In the genomic region with DNA sequence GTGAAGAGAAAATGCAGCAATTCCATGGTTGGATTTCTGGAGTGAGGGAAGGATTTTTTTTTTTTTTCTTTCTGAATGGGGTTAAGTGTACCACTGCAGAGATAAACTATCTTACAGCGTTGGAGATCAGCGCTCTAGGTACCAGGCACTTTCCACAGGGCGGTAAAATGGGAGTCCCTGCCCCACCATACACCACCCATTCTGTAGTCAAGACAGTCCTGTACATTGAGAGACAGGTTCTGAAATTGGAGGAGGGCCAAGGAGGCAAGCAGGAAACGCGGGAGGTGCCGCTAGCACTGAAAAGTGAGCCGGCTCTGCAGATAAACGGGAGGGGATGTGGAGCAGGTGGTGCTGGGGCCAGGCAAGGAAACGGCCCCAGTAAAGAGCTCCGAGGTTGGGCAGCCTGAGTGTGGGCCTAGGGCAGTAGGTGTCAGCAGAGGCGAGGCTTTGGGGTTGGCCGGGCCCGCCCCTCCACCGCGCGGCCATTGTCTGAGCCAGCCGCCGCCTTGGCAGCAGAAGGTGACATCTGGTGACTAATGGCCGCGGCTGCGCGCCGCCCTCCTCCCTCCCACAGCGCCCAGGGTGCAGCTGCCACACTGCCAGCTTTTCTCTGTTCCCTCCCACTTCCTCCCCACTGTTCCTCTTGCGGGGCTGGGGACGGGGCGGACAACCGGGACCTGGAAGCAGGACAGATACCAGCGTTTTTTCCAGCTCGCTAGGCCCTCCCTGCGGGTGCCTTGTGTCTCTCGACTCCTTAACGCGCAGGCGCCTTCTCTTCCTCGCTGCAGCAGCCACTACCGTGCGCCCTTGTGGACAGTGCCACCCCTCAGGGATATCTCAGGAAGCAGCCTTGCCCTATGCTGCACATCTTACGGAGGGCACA, we compare ENCODE assay signal across 8 mouse cellular contexts.
A peak's percentile ranks its signal among the peaks of the same experiment; 100 is the strongest.
DNase-seq lines count a peak whose midpoint lies in the region; ATAC-seq and TF ChIP-seq lines count a peak whose summit lies in the region.

No protein-coding gene starts in this region.

- peak; percentile 92 for ATAC-seq in heart, embryonic 11.5 days (replicated peaks; ENCODE audit: insufficient number of reproducible peaks, low FRiP score, low TSS enrichment)
- peak; percentile 97 for ATAC-seq in kidney, embryonic 15.5 days (replicated peaks; ENCODE audit: low FRiP score)
- peak; percentile 88 for ATAC-seq in limb, embryonic 15.5 days (ENCODE audit: insufficient number of reproducible peaks, low FRiP score, low TSS enrichment, low read depth)
- ATAC-seq in midbrain, postnatal 0 days (ENCODE audit: low FRiP score) = peak; percentile 91

- 0 out of 2 replicates have a peak, but pooled peaks have one; percentile 25 for TF ChIP-seq CTCF in bone marrow macrophage, adult 2 months (IDR thresholded peaks at IDR 0.05; ENCODE audit: low read depth, low read length)
- 0 out of 2 replicates have a peak, but pooled peaks have one; percentile 25 for TF ChIP-seq CTCF in embryonic fibroblast, embryonic 13.5 days (IDR thresholded peaks at IDR 0.05; ENCODE audit: borderline replicate concordance, insufficient read depth, low read length)
- peak; percentile 53 for TF ChIP-seq CTCF in midbrain, postnatal 0 days (IDR thresholded peaks at IDR 0.05)

- H3K27me3 ChIP-seq in heart, embryonic 11.5 days (ENCODE audit: control insufficient read depth, insufficient read depth, low read length) = no peaks in the 10 kb centered on the region
- H3K27me3 ChIP-seq in kidney, embryonic 15.5 days = no peaks in the 10 kb centered on the region
- H3K27me3 ChIP-seq in limb, embryonic 15.5 days = no peaks in the 10 kb centered on the region
- no peaks in the 10 kb centered on the region for H3K27me3 ChIP-seq in midbrain, postnatal 0 days (ENCODE audit: insufficient read depth, low read length)

- H3K9me3 ChIP-seq in heart, embryonic 11.5 days (replicated peaks; ENCODE audit: control insufficient read depth, low read length) = no peaks in the 10 kb centered on the region
- no peaks in the 10 kb centered on the region for H3K9me3 ChIP-seq in kidney, embryonic 15.5 days (replicated peaks)
- no peaks in the 10 kb centered on the region for H3K9me3 ChIP-seq in limb, embryonic 15.5 days
- no peaks in the 10 kb centered on the region for H3K9me3 ChIP-seq in midbrain, postnatal 0 days (ENCODE audit: low read length)

- 1% methylated on average over 31 of the region's 39 CpGs for WGBS in heart, embryonic 11.5 days (ENCODE audit: insufficient replicate concordance)
- WGBS in kidney, embryonic 15.5 days = under 1% methylated on average over 34 of the region's 39 CpGs
- 2% methylated on average over 37 of the region's 39 CpGs for WGBS in limb, embryonic 15.5 days
- WGBS in midbrain, postnatal 0 days = under 1% methylated on average over 33 of the region's 39 CpGs

- no peaks in the 10 kb centered on the region for H3K36me3 ChIP-seq in heart, embryonic 11.5 days (ENCODE audit: control insufficient read depth, insufficient read depth, low read length)
- H3K36me3 ChIP-seq in kidney, embryonic 15.5 days = no peaks in the 10 kb centered on the region
- no peaks in the 10 kb centered on the region for H3K36me3 ChIP-seq in limb, embryonic 15.5 days
- H3K36me3 ChIP-seq in midbrain, postnatal 0 days (ENCODE audit: insufficient read depth, low read length) = no peaks in the 10 kb centered on the region

- H3K4me2 ChIP-seq in heart, embryonic 11.5 days = peak overlapping the region; percentile 67
- peak overlapping the region; percentile 76 for H3K4me2 ChIP-seq in kidney, embryonic 15.5 days
- H3K4me2 ChIP-seq in limb, embryonic 15.5 days = peak overlapping the region; percentile 58
- peak overlapping the region; percentile 54 for H3K4me2 ChIP-seq in midbrain, postnatal 0 days (ENCODE audit: low read depth, low read length, poor library complexity, severe bottlenecking)

- TF ChIP-seq POLR2A in bone marrow macrophage, adult 2 months (IDR thresholded peaks at IDR 0.05; ENCODE audit: borderline replicate concordance, low read depth, low read length) = no peak
- TF ChIP-seq POLR2A in embryonic fibroblast, embryonic 13.5 days (IDR thresholded peaks at IDR 0.05; ENCODE audit: low read depth, low read length) = no peak; the same call in none of the 2 replicates

- peaks cover 14% of the 10 kb centered on the region for H3K4me1 ChIP-seq in bone marrow macrophage, adult 2 months (ENCODE audit: control insufficient read depth, insufficient read depth, low read length)
- H3K4me1 ChIP-seq in embryonic fibroblast, embryonic 13.5 days (ENCODE audit: control insufficient read depth, insufficient read depth, low read length) = peaks cover 4% of the 10 kb centered on the region; the same call in 1 of the 2 replicates
- 0 out of 2 replicates have a peak, but pooled peaks cover 7% of the 10 kb centered on the region for H3K4me1 ChIP-seq in heart, embryonic 11.5 days (ENCODE audit: control insufficient read depth, insufficient read depth, low read length)
- H3K4me1 ChIP-seq in kidney, embryonic 15.5 days = peaks cover 27% of the 10 kb centered on the region
- H3K4me1 ChIP-seq in limb, embryonic 15.5 days = peaks cover 27% of the 10 kb centered on the region
- H3K4me1 ChIP-seq in midbrain, postnatal 0 days (ENCODE audit: insufficient read depth, low read length) = no peaks in the 10 kb centered on the region; the same call in 1 of the 2 replicates

- H3K27ac ChIP-seq in bone marrow macrophage, adult 2 months (ENCODE audit: insufficient read depth, low read depth, low read length) = peak overlapping the region; percentile 47
- H3K27ac ChIP-seq in embryonic fibroblast, embryonic 13.5 days (ENCODE audit: insufficient read depth, low read length) = peak overlapping the region; percentile 21
- H3K27ac ChIP-seq in heart, embryonic 11.5 days (ENCODE audit: low read depth, low read length) = peak overlapping the region; percentile 90
- peak overlapping the region; percentile 92 for H3K27ac ChIP-seq in kidney, embryonic 15.5 days
- H3K27ac ChIP-seq in limb, embryonic 15.5 days = peak overlapping the region; percentile 90
- peak overlapping the region; percentile 93 for H3K27ac ChIP-seq in midbrain, postnatal 0 days (ENCODE audit: low read depth, low read length)

- H3K4me3 ChIP-seq in bone marrow macrophage, adult 2 months (ENCODE audit: insufficient read depth, low read length) = peak overlapping the region; percentile 36
- H3K4me3 ChIP-seq in embryonic fibroblast, embryonic 13.5 days (ENCODE audit: insufficient read depth, low read length) = peak overlapping the region; percentile 7
- H3K4me3 ChIP-seq in heart, embryonic 11.5 days (ENCODE audit: low read depth, low read length) = peak overlapping the region; percentile 39
- H3K4me3 ChIP-seq in kidney, embryonic 15.5 days (replicated peaks) = peak overlapping the region; percentile 48
- peak overlapping the region; percentile 34 for H3K4me3 ChIP-seq in limb, embryonic 15.5 days
- peak overlapping the region; percentile 24 for H3K4me3 ChIP-seq in midbrain, postnatal 0 days (ENCODE audit: low read depth, low read length)

- peak overlapping the region; percentile 75 for H3K9ac ChIP-seq in heart, embryonic 11.5 days (ENCODE audit: low read depth, low read length)
- peak overlapping the region; percentile 62 for H3K9ac ChIP-seq in kidney, embryonic 15.5 days
- 0 out of 2 replicates have a peak overlapping the region, but pooled peaks have one; percentile 14 for H3K9ac ChIP-seq in limb, embryonic 15.5 days
- H3K9ac ChIP-seq in midbrain, postnatal 0 days (replicated peaks; ENCODE audit: low read length, poor library complexity, severe bottlenecking) = peak overlapping the region; percentile 58

- peak; percentile 88 for DNase-seq in 416B (ENCODE audit: low read depth)
- DNase-seq in midbrain, postnatal 0 days (ENCODE audit: low spot score) = peak; percentile 96
- peak; percentile 38 to 73 for DNase-seq in spleen, postnatal 10 days (ENCODE audit: low spot score in 2 of 2)

Comparison
In these comparisons a context has a peak if more than half of its experiments do, and no peak if none do; other contexts are left out.
1. Peak in every context shown above with its lines: DNase-seq, ATAC-seq, H3K4me3 ChIP-seq and H3K27ac ChIP-seq.
2. H3K27ac ChIP-seq: peak in every context shown above with its lines; median percentile 93 in midbrain, postnatal 0 days; 92 in kidney, embryonic 15.5 days; 90 in heart, embryonic 11.5 days; 90 in limb, embryonic 15.5 days; 47 in bone marrow macrophage, adult 2 months; 21 in embryonic fibroblast, embryonic 13.5 days.
3. H3K9ac ChIP-seq: peak in every context shown above with its lines; median percentile 75 in heart, embryonic 11.5 days; 62 in kidney, embryonic 15.5 days; 58 in midbrain, postnatal 0 days; 14 in limb, embryonic 15.5 days.